Mouse (Mus musculus): ENCODE data around the gene Naip2. TPM values are rescaled to one million over a fixed set of nuclear protein-coding genes. Genes with fewer than 3 reads are reported as not detected.
"Not testable (repeated sequence)": the region's sequence is repeated elsewhere in the genome, so short reads cannot be mapped to it uniquely, and the experiment has no call there.

Naip2 gene
- polyA plus RNA-seq (2011; ENCODE audit: insufficient read length, low read depth, missing spikeins) = 0.28 TPM in 1 of 2 replicates, not detected in the other

- not testable (repeated sequence) for H3K27ac ChIP-seq (ENCODE audit: insufficient read depth, low read length); H3K4me1 ChIP-seq (ENCODE audit: control insufficient read depth, insufficient read depth, low read length); H3K4me3 ChIP-seq (ENCODE audit: insufficient read depth, low read length)
These were observed at the start of gene Naip2 for GRCm38 (mm10) chr13:100201659-100202333. Gene Naip2, minus strand, starts transcription at chr13:100202092.

DNA sequence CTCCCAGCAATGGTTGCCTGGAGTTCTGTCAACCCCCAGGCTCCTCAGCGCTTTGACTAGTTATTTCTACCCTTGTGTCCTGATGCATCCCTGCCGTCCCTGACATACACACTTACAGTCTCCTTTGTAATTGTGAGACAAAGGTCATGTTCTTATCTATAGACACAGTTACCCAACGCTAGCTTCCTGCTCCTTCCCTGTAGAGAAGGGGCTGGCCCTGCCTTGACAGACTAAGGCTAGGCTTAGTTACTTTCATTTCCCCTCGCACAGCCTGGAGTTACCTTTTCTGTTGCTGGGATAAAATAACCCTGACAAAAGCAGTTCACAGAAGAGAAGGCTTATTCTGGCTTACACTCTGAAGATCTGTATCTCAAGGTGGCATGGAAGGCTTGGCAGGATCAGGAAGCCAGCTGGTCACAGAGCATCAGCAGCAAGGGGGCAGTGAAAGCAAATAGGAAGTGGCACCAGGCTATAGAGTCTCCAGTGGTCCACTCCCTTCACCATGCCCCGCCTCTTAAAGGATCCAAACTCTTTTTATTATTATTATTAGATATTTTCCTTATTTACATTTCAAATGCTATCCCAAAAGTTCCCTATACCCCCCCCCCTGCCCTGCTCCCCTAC lies 45.1 kb upstream of the Naip2 start:
- not testable (repeated sequence) for H3K4me1 ChIP-seq (ENCODE audit: control insufficient read depth, insufficient read depth, low read length); H3K27ac ChIP-seq (ENCODE audit: insufficient read depth, low read length); H3K4me3 ChIP-seq (ENCODE audit: insufficient read depth, low read length)

- not testable (repeated sequence) for H3K4me1 ChIP-seq (ENCODE audit: control insufficient read depth, insufficient read depth, low read length); H3K27ac ChIP-seq (ENCODE audit: insufficient read depth, low read length); H3K4me3 ChIP-seq (ENCODE audit: insufficient read depth, low read length)
These were observed 44.3 kb upstream of the Naip2 start, which contains the start of gene Naip5 for GRCm38 (mm10) chr13:100246223-100246622. Gene Naip5, minus strand, starts transcription at chr13:100246323.

DNA sequence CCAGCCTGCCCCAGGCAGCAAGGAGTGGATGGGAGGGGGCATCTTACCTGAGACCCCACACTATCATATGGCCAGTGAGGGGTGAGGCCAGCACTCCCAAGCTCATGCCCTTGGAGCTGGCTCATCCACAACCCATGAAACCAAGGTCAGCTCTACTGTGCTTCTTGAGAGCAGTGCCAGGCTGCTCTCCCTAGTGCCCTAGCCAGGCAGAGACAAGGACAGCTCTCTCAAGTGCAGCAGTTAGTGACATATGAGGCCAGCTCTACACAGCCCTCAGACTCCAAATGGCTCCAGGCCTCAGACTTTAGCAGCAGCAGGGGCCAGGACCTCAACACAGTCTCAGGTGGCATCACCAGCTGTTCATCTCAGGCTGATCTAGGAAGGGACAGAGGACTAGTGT lies 41.8 kb upstream of the Naip2 start:
- Histone ChIP-seq H3K27ac (ENCODE audit: insufficient read depth, low read length) (no peak overlapping the region), H3K4me1 (ENCODE audit: control insufficient read depth, insufficient read depth, low read length) (no peaks in the 10 kb centered on the region), H3K4me3 (ENCODE audit: insufficient read depth, low read length) (no peak overlapping the region)
- TF ChIP-seq POLR2A (IDR thresholded peaks at IDR 0.05; ENCODE audit: low read depth, low read length) (no peak), CTCF (IDR thresholded peaks at IDR 0.05; ENCODE audit: borderline replicate concordance, insufficient read depth, low read length) (no peak)

- not testable (repeated sequence) for H3K4me1 ChIP-seq (ENCODE audit: control insufficient read depth, insufficient read depth, low read length); H3K27ac ChIP-seq (ENCODE audit: insufficient read depth, low read length); H3K4me3 ChIP-seq (ENCODE audit: insufficient read depth, low read length)
These were observed 11.8 kb upstream of the Naip2 start for GRCm38 (mm10) chr13:100213683-100214082.

DNA sequence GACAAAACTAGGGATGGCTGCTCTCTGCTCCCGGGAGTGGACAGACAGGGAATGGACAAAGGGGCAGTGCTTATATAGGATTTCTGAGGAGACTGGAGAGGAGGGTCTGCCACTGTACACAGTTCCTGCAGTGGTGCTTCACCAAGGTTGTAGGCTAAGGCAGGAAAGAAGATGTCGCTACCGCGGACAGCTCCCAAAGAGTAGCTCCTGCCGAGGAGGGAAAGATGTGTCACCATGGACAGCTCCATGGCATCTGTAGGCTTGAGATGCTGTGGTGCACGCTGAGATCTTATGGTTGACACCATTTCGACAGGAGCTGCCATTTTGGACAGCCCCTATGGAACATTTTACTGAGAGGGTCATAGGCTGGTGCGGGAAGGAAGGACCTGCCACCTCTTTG lies 8.6 kb upstream of the Naip2 start:
- H3K27ac ChIP-seq (ENCODE audit: insufficient read depth, low read length) = no peak overlapping the region
- no peaks in the 10 kb centered on the region for H3K4me1 ChIP-seq (ENCODE audit: control insufficient read depth, insufficient read depth, low read length)
- H3K4me3 ChIP-seq (ENCODE audit: insufficient read depth, low read length) = no peak overlapping the region
- TF ChIP-seq POLR2A (IDR thresholded peaks at IDR 0.05; ENCODE audit: low read depth, low read length) (no peak), CTCF (IDR thresholded peaks at IDR 0.05; ENCODE audit: borderline replicate concordance, insufficient read depth, low read length) (no peak)

DNA sequence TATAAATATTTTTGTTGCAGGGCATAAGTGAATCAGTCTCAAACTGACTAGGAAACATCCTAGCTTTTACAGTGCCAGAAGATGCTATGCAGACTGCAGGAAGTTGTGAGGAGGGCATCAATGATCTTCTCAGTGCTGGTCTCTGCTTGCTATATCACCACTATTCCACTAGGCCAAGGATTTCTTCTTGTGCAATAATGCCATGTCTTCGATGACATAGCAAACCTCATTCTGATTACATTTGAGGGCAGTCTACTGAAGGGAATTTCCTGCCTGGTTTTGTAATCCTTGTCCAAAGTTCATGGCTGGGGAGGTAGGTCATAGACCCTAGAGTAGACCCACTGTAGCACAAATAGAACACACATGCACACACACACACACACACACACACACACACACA lies 1.4 kb upstream of the Naip2 start:
- no peak overlapping the region for H3K27ac ChIP-seq (ENCODE audit: insufficient read depth, low read length)
- TF ChIP-seq POLR2A (IDR thresholded peaks at IDR 0.05; ENCODE audit: low read depth, low read length) (no peak), CTCF (IDR thresholded peaks at IDR 0.05; ENCODE audit: borderline replicate concordance, insufficient read depth, low read length) (no peak)

DNA sequence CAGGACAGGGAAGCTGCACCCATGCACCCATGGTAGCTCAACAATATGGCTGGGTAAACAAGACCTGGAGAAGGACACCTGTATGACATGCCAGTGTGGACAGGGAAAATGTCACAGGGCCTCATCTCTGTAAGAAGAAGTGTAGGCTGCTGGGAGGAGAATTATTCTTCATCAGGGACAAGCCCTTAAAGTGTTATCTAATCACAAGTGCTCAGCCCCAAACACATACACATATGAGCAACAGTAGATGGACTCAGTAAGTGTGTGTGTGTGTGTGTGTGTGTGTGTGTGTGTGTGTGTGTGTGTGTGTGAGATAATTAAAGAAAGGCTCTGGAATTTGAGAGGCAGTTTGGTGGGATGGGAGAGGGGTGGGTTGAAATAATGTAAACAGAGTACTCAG lies 1.1 kb downstream of the Naip2 start:
- no peak for TF ChIP-seq CTCF (IDR thresholded peaks at IDR 0.05; ENCODE audit: borderline replicate concordance, insufficient read depth, low read length)
- TF ChIP-seq POLR2A (IDR thresholded peaks at IDR 0.05; ENCODE audit: low read depth, low read length) = no peak
- no peak overlapping the region for H3K4me3 ChIP-seq (ENCODE audit: insufficient read depth, low read length)
- H3K27ac ChIP-seq (ENCODE audit: insufficient read depth, low read length) = no peak overlapping the region
- no peaks in the 10 kb centered on the region for H3K4me1 ChIP-seq (ENCODE audit: control insufficient read depth, insufficient read depth, low read length)

More for the DNA sequence above, 1.4 kb upstream of the Naip2 start:
- Histone ChIP-seq H3K4me3 (ENCODE audit: insufficient read depth, low read length) (no peak overlapping the region), H3K4me1 (ENCODE audit: control insufficient read depth, insufficient read depth, low read length) (no peaks in the 10 kb centered on the region)

DNA sequence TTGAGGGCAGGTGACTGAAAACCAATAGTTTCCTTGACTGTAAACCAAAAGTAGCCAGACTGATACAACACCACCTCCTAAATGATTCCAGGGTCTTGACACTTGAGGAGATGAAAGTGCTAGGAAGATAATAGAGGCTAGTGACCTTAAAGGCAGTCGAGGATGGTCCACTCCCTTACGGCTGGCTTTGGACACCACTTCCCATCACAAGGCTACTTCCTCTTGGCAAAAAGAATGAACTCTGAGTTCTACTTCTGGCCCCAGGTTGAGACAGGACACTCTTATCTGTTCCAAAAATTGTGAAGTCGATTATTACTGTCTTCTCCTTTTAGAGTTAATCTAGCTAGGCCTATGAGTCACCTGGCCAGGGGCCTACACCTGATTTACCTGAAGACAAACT lies 6.5 kb downstream of the Naip2 start:
- Histone ChIP-seq H3K4me1 (ENCODE audit: control insufficient read depth, insufficient read depth, low read length) (no peaks in the 10 kb centered on the region), H3K4me3 (ENCODE audit: insufficient read depth, low read length) (no peak overlapping the region), H3K27ac (ENCODE audit: insufficient read depth, low read length) (no peak overlapping the region)
- TF ChIP-seq POLR2A (IDR thresholded peaks at IDR 0.05; ENCODE audit: low read depth, low read length) (no peak), CTCF (IDR thresholded peaks at IDR 0.05; ENCODE audit: borderline replicate concordance, insufficient read depth, low read length) (no peak)

- H3K4me3 ChIP-seq (ENCODE audit: insufficient read depth, low read length); H3K27ac ChIP-seq (ENCODE audit: insufficient read depth, low read length); H3K4me1 ChIP-seq (ENCODE audit: control insufficient read depth, insufficient read depth, low read length): not testable (repeated sequence)
These were observed 18.8 kb downstream of the Naip2 start for GRCm38 (mm10) chr13:100183111-100183510.

DNA sequence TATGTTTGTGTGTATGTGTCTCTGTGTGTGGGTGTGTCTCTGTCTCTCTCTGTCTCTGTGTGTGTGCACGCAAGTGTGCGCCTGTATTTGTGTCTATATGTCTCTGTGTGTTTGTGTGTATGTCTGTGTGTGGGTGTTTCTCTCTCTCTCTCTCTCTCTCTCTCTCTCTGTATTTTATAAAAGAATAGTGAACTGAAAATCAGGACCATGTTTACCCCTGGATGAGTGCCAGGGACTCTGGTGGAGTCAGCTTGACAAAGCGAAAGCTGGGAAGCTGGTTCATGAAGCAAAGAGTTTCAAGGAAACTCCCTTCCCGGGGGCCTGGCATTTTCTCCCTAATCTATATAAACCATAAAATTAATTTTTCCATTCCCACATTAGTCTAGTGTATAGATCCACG lies 27.5 kb downstream of the Naip2 start:
- H3K4me1 ChIP-seq (ENCODE audit: control insufficient read depth, insufficient read depth, low read length); H3K4me3 ChIP-seq (ENCODE audit: insufficient read depth, low read length); H3K27ac ChIP-seq (ENCODE audit: insufficient read depth, low read length): not testable (repeated sequence)

- H3K4me1 ChIP-seq (ENCODE audit: control insufficient read depth, insufficient read depth, low read length); H3K27ac ChIP-seq (ENCODE audit: insufficient read depth, low read length); H3K4me3 ChIP-seq (ENCODE audit: insufficient read depth, low read length): not testable (repeated sequence)
These were observed 35.5 kb downstream of the Naip2 start for GRCm38 (mm10) chr13:100166378-100166777.

DNA sequence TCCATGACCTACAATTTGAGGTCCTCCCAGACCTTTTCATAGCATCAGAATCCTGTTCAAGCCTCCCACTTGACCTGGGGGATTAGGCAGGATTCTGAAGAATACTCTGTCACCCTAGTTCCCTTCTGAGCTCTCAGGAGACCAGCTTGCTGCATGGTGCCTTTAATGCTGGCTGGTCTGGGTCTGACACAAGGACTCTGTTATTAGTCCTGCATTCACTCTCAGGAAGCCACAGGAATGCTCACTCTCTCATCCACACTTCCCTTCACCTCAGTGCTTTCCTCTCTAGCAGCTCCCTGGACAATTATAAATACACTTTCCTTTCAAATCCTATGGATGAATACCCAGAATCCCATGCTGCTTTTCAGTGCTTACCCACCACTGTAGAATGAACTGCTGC lies 39.4 kb downstream of the Naip2 start:
- not testable (repeated sequence) for H3K4me3 ChIP-seq (ENCODE audit: insufficient read depth, low read length); H3K4me1 ChIP-seq (ENCODE audit: control insufficient read depth, insufficient read depth, low read length); H3K27ac ChIP-seq (ENCODE audit: insufficient read depth, low read length)

- H3K27ac ChIP-seq (ENCODE audit: insufficient read depth, low read length); H3K4me1 ChIP-seq (ENCODE audit: control insufficient read depth, insufficient read depth, low read length): not testable (repeated sequence)
These were observed 40.6 kb downstream of the Naip2 start for GRCm38 (mm10) chr13:100161171-100161870.

More at GRCm38 (mm10) chr13:100161171-100161870, 40.6 kb downstream of the Naip2 start:
- not testable (repeated sequence) for H3K4me3 ChIP-seq (ENCODE audit: insufficient read depth, low read length)

Data from embryonic fibroblast, embryonic 13.5 days (primary cell).